14 mouse cellular contexts compared by ENCODE assay signal in the genomic region with DNA sequence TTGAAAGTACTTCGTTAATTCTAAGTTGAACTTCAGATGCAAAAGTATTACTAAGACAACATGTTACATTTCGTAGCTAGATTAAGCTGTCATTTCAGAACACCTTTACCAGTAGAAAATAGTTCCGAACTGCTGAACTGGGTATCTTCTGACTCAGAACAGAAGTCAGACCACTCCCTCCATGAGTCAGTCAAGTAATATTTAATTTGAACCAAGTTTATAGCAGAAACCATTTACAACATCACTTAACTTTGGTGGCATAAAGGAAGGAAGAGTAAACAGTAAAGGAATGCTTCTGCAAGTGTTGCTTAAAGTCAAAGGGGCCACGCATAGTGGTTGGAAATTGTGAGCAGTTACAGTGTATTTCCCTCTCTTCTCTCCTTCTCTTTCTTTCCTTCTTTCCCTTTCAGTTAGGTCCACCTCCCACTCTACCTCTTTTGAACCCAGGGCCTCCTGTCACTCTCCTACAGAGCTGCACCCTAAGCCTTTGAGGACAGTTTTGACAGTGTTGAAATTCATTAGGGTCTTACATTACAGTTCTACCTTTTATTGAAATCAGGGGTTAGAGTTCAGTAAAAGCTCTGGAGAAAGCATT. TPM values are rescaled to one million over a fixed set of nuclear protein-coding genes. Genes with fewer than 3 reads are reported as not detected.
DNase-seq lines count a peak whose midpoint lies in the region; ATAC-seq and TF ChIP-seq lines count a peak whose summit lies in the region.
"Had no signal": no experiment of that assay in that cellular context is flagged by ENCODE, and none has a peak within 500 bp of the region (broad histone marks: within the 10 kb centered on the region; RNA-seq: fewer than 3 reads in every experiment).

No protein-coding gene starts in this region.

- no peak overlapping the region for H3K4me3 ChIP-seq in kidney, postnatal 0 days (replicated peaks; ENCODE audit: low read depth, low read length)
- peak overlapping the region; percentile 39 to 95 (median 87) for H3K4me3 ChIP-seq in CH12.LX (replicated peaks in 1 of 3; ENCODE audit: low read depth in 2 of 3, low read length in 2 of 3, poor library complexity in 1 of 3)
- no peak overlapping the region for H3K4me3 ChIP-seq in liver, embryonic 14.5 days (ENCODE audit: insufficient read depth in 1 of 2, low read depth in 2 of 2, low read length in 2 of 2)
- H3K4me3 ChIP-seq: embryonic facial prominence, embryonic 12.5 days had no signal

- peak; percentile 91 for TF ChIP-seq EP300 in CH12.LX (IDR thresholded peaks at IDR 0.05; ENCODE audit: low read length)
- TF ChIP-seq EP300 in liver, embryonic 14.5 days (IDR thresholded peaks at IDR 0.05; ENCODE audit: low read depth): no peak

- H3K9me3 ChIP-seq in kidney, postnatal 0 days (replicated peaks; ENCODE audit: low read length): no peaks in the 10 kb centered on the region
- H3K9me3 ChIP-seq in CH12.LX (replicated peaks; ENCODE audit: low read length): no peaks in the 10 kb centered on the region
- no peaks in the 10 kb centered on the region for H3K9me3 ChIP-seq in liver, embryonic 14.5 days (ENCODE audit: control insufficient read depth, low read length)
- H3K9me3 ChIP-seq: embryonic facial prominence, embryonic 12.5 days had no signal

- H3K27me3 ChIP-seq in kidney, postnatal 0 days (ENCODE audit: insufficient read depth, low read length): no peaks in the 10 kb centered on the region
- H3K27me3 ChIP-seq in CH12.LX (replicated peaks): no peaks in the 10 kb centered on the region
- no peaks in the 10 kb centered on the region for H3K27me3 ChIP-seq in liver, embryonic 14.5 days (ENCODE audit: control insufficient read depth, insufficient read depth, low read length)
- H3K27me3 ChIP-seq: embryonic facial prominence, embryonic 12.5 days had no signal

- peaks cover 25% of the 10 kb centered on the region for H3K4me1 ChIP-seq in kidney, postnatal 0 days (replicated peaks; ENCODE audit: insufficient read depth, low read length)
- peaks cover 13 to 55% of the 10 kb centered on the region in 2 experiments for H3K4me1 ChIP-seq in CH12.LX (ENCODE audit: control insufficient read depth in 1 of 2, insufficient read depth in 2 of 2)
- peaks cover 33 to 38% of the 10 kb centered on the region in 2 experiments for H3K4me1 ChIP-seq in liver, embryonic 14.5 days (replicated peaks; ENCODE audit: control insufficient read depth in 2 of 2, insufficient read depth in 2 of 2, low read length in 1 of 2)

- DNase-seq in kidney, postnatal 0 days (ENCODE audit: low spot score): no peak
- DNase-seq in kidney, postnatal 4 days: no peak
- no peak for DNase-seq in CH12.LX (ENCODE audit: extremely low read depth)
- peak; percentile 74 for DNase-seq in induced T-regulatory cell, adult 2 months (ENCODE audit: low read depth)
- DNase-seq in liver, embryonic 14.5 days (ENCODE audit: low read depth in 3 of 3, low spot score in 3 of 3): no peak
- DNase-seq in testis, postnatal 10 days (ENCODE audit: low spot score): no peak
- no peak for DNase-seq in retina, postnatal 1 day
- DNase-seq: adrenal gland, postnatal 25 days; cerebellum, adult 9-10 months; kidney, adult 9 months; thymus, adult 2 months had no signal

- in situ Hi-C loops in CH12.LX (cut with MboI; ENCODE audit: low pct_ligation_motif_present, low pct_unique_long_range_greater_than_20kb, low sequenced_read_pairs): no loop called here

- no peak for ATAC-seq in kidney, postnatal 0 days (replicated peaks; ENCODE audit: low FRiP score, low read depth)
- ATAC-seq in liver, embryonic 14.5 days (ENCODE audit: insufficient read depth): no peak
- ATAC-seq in megakaryocyte progenitor cell, adult 5-6 weeks (replicated peaks; ENCODE audit: poor library complexity): no peak
- ATAC-seq: midbrain, embryonic 16.5 days had no signal

- TF ChIP-seq POLR2A in CH12.LX (IDR thresholded peaks at IDR 0.05; ENCODE audit: low read depth, low read length): no peak; the same call in 1 of the 2 replicates

- no peak overlapping the region for H3K27ac ChIP-seq in kidney, postnatal 0 days
- H3K27ac ChIP-seq in CH12.LX (ENCODE audit: insufficient read depth, low read depth): peak overlapping the region; percentile 71
- H3K27ac ChIP-seq in liver, embryonic 14.5 days: no peak overlapping the region
- H3K27ac ChIP-seq: embryonic facial prominence, embryonic 12.5 days had no signal

- no peaks in the 10 kb centered on the region for H3K36me3 ChIP-seq in kidney, postnatal 0 days (ENCODE audit: insufficient read depth, low read length)
- peaks cover 5 to 27% of the 10 kb centered on the region in 2 experiments for H3K36me3 ChIP-seq in CH12.LX (replicated peaks in 1 of 2; ENCODE audit: control insufficient read depth in 1 of 2, insufficient read depth in 1 of 2, low read length in 1 of 2)
- H3K36me3 ChIP-seq in liver, embryonic 14.5 days (replicated peaks; ENCODE audit: control insufficient read depth, insufficient read depth, low read depth): peaks cover 3% of the 10 kb centered on the region
- H3K36me3 ChIP-seq: embryonic facial prominence, embryonic 12.5 days had no signal

- dilution Hi-C loops in CH12.LX (cut with MboI; ENCODE audit: extremely low pct_ligation_motif_present, extremely low pct_unique_long_range_greater_than_20kb, low sequenced_read_pairs): no loop called here

- H3K9ac ChIP-seq in kidney, postnatal 0 days (ENCODE audit: low read depth, low read length): no peak overlapping the region
- peak overlapping the region; percentile 94 for H3K9ac ChIP-seq in CH12.LX (ENCODE audit: insufficient read depth, low read depth)
- no peak overlapping the region for H3K9ac ChIP-seq in liver, embryonic 14.5 days (replicated peaks)

- peak overlapping the region; percentile 62; the same call in 1 of the 2 replicates for H3K4me2 ChIP-seq in kidney, postnatal 0 days (ENCODE audit: low read length)
- peak overlapping the region; percentile 83 for H3K4me2 ChIP-seq in CH12.LX (ENCODE audit: insufficient read depth, low read depth, poor library complexity, severe bottlenecking)
- peak overlapping the region; percentile 93 for H3K4me2 ChIP-seq in liver, embryonic 14.5 days (ENCODE audit: low read depth)

- TF ChIP-seq RAD21 in CH12.LX (IDR thresholded peaks at IDR 0.05; ENCODE audit: low read depth, low read length): no peak

- peaks cover 76% of the 10 kb centered on the region for H3K79me2 ChIP-seq in CH12.LX (replicated peaks; ENCODE audit: control insufficient read depth, extremely low read depth, insufficient read depth, poor library complexity, severe bottlenecking)

- WGBS in kidney, postnatal 0 days: 53% methylated on average over 4 of the region's 4 CpGs
- WGBS in liver, embryonic 14.5 days (ENCODE audit: insufficient replicate concordance): 68% methylated on average over 4 of the region's 4 CpGs

- no peak for TF ChIP-seq CTCF in kidney, postnatal 0 days (IDR thresholded peaks at IDR 0.05; ENCODE audit: low read depth)
- no peak for TF ChIP-seq CTCF in CH12.LX (conservative IDR thresholded peaks at IDR 0.05 in 1 of 2, IDR thresholded peaks at IDR 0.05 in 1 of 2; ENCODE audit: low read depth in 2 of 2, low read length in 2 of 2)
- no peak for TF ChIP-seq CTCF in liver, embryonic 14.5 days (IDR thresholded peaks at IDR 0.05; ENCODE audit: low read depth)

TF ChIP-seq in CH12.LX, 34 proteins besides CTCF, POLR2A, EP300 and RAD21:
- TF ChIP-seq KAT2A (IDR thresholded peaks at IDR 0.05; ENCODE audit: insufficient replicate concordance, low read length) (no peak), SIN3A (IDR thresholded peaks at IDR 0.05; ENCODE audit: low read length) (peak; percentile 84), MAX (IDR thresholded peaks at IDR 0.05; ENCODE audit: low read length) (peak; percentile 54; the same call in 1 of the 2 replicates), TBP (conservative IDR thresholded peaks at IDR 0.05; ENCODE audit: low read depth, low read length) (0 out of 2 replicates have a peak, but pooled peaks have one; percentile 54), JUND (conservative IDR thresholded peaks at IDR 0.05; ENCODE audit: low read depth, low read length) (peak; percentile 97), JUN (IDR thresholded peaks at IDR 0.05; ENCODE audit: insufficient read depth, low read depth, low read length) (peak; percentile 91), IRF4 (IDR thresholded peaks at IDR 0.05; ENCODE audit: low read depth, low read length) (peak; percentile 93), ETS1 (conservative IDR thresholded peaks at IDR 0.05; ENCODE audit: low read depth, low read length) (peak; percentile 58; the same call in 1 of the 2 replicates), MXI1 (IDR thresholded peaks at IDR 0.05; ENCODE audit: low read depth, low read length) (no peak; the same call in none of the 2 replicates), MEF2A (IDR thresholded peaks at IDR 0.05; ENCODE audit: borderline replicate concordance, low read depth, low read length) (peak; percentile 84), RCOR1 (conservative IDR thresholded peaks at IDR 0.05; ENCODE audit: low read depth, low read length) (peak; percentile 85), MAZ (IDR thresholded peaks at IDR 0.05; ENCODE audit: low read depth, low read length) (peak; percentile 31; the same call in 1 of the 2 replicates), MAFK (IDR thresholded peaks at IDR 0.05; ENCODE audit: insufficient replicate concordance, low read length) (peak; percentile 10; the same call in 1 of the 2 replicates), MYC (IDR thresholded peaks at IDR 0.05; ENCODE audit: low read depth, low read length) (0 out of 2 replicates have a peak, but pooled peaks have one; percentile 40), BHLHE40 (IDR thresholded peaks at IDR 0.05; ENCODE audit: low read depth, low read length) (peak; percentile 43), ELF1 (IDR thresholded peaks at IDR 0.05; ENCODE audit: low read depth, low read length) (no peak), CHD1 (IDR thresholded peaks at IDR 0.05; ENCODE audit: low read depth, low read length) (peak; percentile 74), USF2 (conservative IDR thresholded peaks at IDR 0.05; ENCODE audit: low read depth, low read length) (no peak), NELFE (IDR thresholded peaks at IDR 0.05; ENCODE audit: low read depth, low read length) (no peak), HCFC1 (IDR thresholded peaks at IDR 0.05; ENCODE audit: low read depth, low read length) (no peak), POLR2AphosphoS2 (IDR thresholded peaks at IDR 0.05; ENCODE audit: low read depth, low read length) (peak; percentile 53; the same call in 1 of the 2 replicates), TCF12 (IDR thresholded peaks at IDR 0.05; ENCODE audit: low read depth, low read length) (peak; percentile 60)
TF ChIP-seq in CH12.LX: peak in this region for 16.

RNA-seq across cellular contexts. Expression of a gene that starts 12.3 kb away (rescaled TPM):
- 383 and 402 TPM in 2 replicates for polyA plus RNA-seq in kidney, postnatal 0 days (2015; fragmentation: Nextera tagmentation; extraction: Ambion mirVana)
- total RNA-seq in CH12.LX (2012; rRNA removed) (113 and 163 TPM in 2 replicates), CH12.LX (2014; rRNA removed) (415 and 493 TPM in 2 replicates)
- polyA plus RNA-seq in CH12.LX (2012; ENCODE audit: insufficient read length, low read depth): 327 and 467 TPM in 2 replicates
- 26.1 and 42.2 TPM in 2 replicates for polyA plus RNA-seq in liver, embryonic 14.5 days (2012; rRNA removed)
- polyA plus RNA-seq in liver, embryonic 14.5 days (2014; fragmentation: Nextera tagmentation; extraction: Ambion mirVana): 150 and 154 TPM in 2 replicates
- total RNA-seq in megakaryocyte progenitor cell, adult 5-6 weeks (2015): 310 and 335 TPM in 2 replicates
- total RNA-seq in megakaryocyte progenitor cell, adult 5-6 weeks (2017): 303 and 393 TPM in 2 replicates

Comparison
In these comparisons a context has a peak if more than half of its experiments do, and no peak if none do; other contexts are left out.
1. H3K4me3 ChIP-seq: peak in CH12.LX (3 of 3); none in kidney, postnatal 0 days (single experiment) and liver, embryonic 14.5 days (0 of 2).
2. Peak in every context shown above with its lines, with median percentiles within 50 percentile points of each other: H3K4me2 ChIP-seq.